Mouse (Mus musculus) brain, embryonic 18.5 days (tissue): Measurements from ENCODE around the gene Ttc6.

Experiments
- DNase-seq: peaks from one replicate; pipeline ENCODE4 v3.0.0-alpha.2; 2012; ENCODE audit warnings: low read depth, low spot score

The Ttc6 gene

GRCm38 (mm10) chr12:57545371-57546241, 18.3 kb upstream of the Ttc6 start:
- DNase-seq = no peak

- DNase-seq = no peak
Measured at GRCm38 (mm10) chr12:57546415-57547201, 17.3 kb upstream of the Ttc6 start, which contains the start of gene Foxa1. TSS of gene Foxa1 (minus strand) at chr12:57546916.

- DNase-seq = no peak
Measured at GRCm38 (mm10) chr12:57547890-57548289, 16.0 kb upstream of the Ttc6 start.

- DNase-seq = no peak
Measured at GRCm38 (mm10) chr12:57548352-57548980, 15.4 kb upstream of the Ttc6 start.

GRCm38 (mm10) chr12:57548981-57549666, 14.8 kb upstream of the Ttc6 start:
- DNase-seq = no peak

GRCm38 (mm10) chr12:57549667-57550160, 14.2 kb upstream of the Ttc6 start:
- DNase-seq = no peak

GRCm38 (mm10) chr12:57550181-57550808, 13.6 kb upstream of the Ttc6 start:
- DNase-seq = no peak

GRCm38 (mm10) chr12:57550881-57551280, 13.0 kb upstream of the Ttc6 start:
- DNase-seq = no peak

- no peak for DNase-seq
Measured at GRCm38 (mm10) chr12:57552286-57552685, 11.6 kb upstream of the Ttc6 start.

- no peak for DNase-seq
Measured at GRCm38 (mm10) chr12:57554091-57554490, 9.8 kb upstream of the Ttc6 start.

GRCm38 (mm10) chr12:57571773-57572172, 7.9 kb downstream of the Ttc6 start:
- no peak for DNase-seq

- no peak for DNase-seq
Measured at GRCm38 (mm10) chr12:57572415-57572814, 8.5 kb downstream of the Ttc6 start.

- DNase-seq = no peak
Measured at GRCm38 (mm10) chr12:57575931-57576628, 12.2 kb downstream of the Ttc6 start.

- no peak for DNase-seq
Measured at GRCm38 (mm10) chr12:57607624-57608023, 43.7 kb downstream of the Ttc6 start.

GRCm38 (mm10) chr12:57615137-57615536, 51.2 kb downstream of the Ttc6 start:
- DNase-seq = no peak

- no peak for DNase-seq
Measured at GRCm38 (mm10) chr12:57622030-57622429, 58.1 kb downstream of the Ttc6 start.

- no peak for DNase-seq
Measured at GRCm38 (mm10) chr12:57623264-57623663, 59.4 kb downstream of the Ttc6 start.

GRCm38 (mm10) chr12:57624011-57624608, 60.2 kb downstream of the Ttc6 start:
- DNase-seq = no peak

GRCm38 (mm10) chr12:57650011-57650410, 86.1 kb downstream of the Ttc6 start:
- DNase-seq = no peak

- no peak for DNase-seq
Measured at GRCm38 (mm10) chr12:57650677-57651076, 86.8 kb downstream of the Ttc6 start.
